Mouse (Mus musculus) testis, adult 2 months (tissue): ENCODE results near the gene Mrtfa.

Source experiments
- CTCF ChIP-seq: fragments of 200-500 bp; IDR thresholded peaks from 2 replicates; pipeline ENCODE4 v1.5.1; 2012; ENCODE audit warnings: low read depth, mild to moderate bottlenecking, inconsistent platforms, low read length, moderate library complexity; ENCODE audit not compliant: control insufficient read depth, insufficient read depth, insufficient replicate concordance
- POLR2A ChIP-seq: fragments of 200-500 bp; IDR thresholded peaks from 2 replicates; pipeline ENCODE4 v1.6.1; 2012; ENCODE audit warnings: low read depth, mild to moderate bottlenecking, inconsistent platforms, low read length, moderate library complexity; ENCODE audit not compliant: control insufficient read depth

- TF ChIP-seq POLR2A (no peak), CTCF (no peak)
These were observed 92.7 kb downstream of the Mrtfa start for GRCm38 (mm10) chr15:81097896-81098295.
